Mouse (Mus musculus): ENCODE measurements around the gene Zmym2.

The Zmym2 gene

DNA sequence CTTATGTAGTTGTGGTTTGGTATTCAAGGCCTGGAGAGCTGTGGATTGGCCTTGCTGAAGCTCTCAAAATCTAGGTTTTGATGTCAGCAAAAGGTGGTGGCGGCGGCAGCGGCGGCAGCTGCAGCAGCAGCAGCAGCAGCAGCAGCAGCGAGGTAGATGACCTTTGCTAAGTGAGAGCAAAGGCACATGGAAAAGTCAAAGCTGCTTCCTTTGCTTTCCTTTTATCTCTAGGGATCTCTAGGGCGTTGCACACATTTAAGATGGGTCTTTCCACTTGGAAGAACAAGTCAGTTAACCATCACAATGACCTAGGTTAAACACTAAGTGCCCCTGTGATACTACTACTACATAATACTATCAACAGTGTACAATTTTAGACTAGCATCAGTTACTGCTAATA lies 49.0 kb downstream of the Zmym2 start:
- no peak for DNase-seq

DNA sequence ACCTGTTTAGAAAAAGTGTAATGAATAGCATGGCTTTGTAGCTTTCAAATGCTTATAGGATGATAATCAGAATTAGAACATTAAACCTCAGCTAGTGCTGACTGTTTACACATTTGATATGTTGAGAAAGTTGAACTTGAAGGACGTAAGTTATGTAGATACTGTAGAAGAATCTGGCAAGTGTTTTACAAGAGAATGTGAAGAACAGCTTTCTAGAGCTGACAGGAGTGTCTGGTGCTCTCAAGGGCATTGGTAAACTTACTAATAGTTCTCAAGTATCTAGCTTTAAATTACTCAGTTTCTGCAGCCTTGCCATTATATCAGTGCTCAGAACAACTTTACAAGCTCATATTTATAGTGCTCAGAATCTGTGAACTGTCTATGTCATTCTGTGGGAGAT lies 53.5 kb downstream of the Zmym2 start:
- no peak for DNase-seq

GRCm38 (mm10) chr14:56952928-56953327 lies 66.5 kb downstream of the Zmym2 start:
- no peak for DNase-seq

GRCm38 (mm10) chr14:56954393-56954792 lies 67.9 kb downstream of the Zmym2 start:
- DNase-seq: no peak

DNA sequence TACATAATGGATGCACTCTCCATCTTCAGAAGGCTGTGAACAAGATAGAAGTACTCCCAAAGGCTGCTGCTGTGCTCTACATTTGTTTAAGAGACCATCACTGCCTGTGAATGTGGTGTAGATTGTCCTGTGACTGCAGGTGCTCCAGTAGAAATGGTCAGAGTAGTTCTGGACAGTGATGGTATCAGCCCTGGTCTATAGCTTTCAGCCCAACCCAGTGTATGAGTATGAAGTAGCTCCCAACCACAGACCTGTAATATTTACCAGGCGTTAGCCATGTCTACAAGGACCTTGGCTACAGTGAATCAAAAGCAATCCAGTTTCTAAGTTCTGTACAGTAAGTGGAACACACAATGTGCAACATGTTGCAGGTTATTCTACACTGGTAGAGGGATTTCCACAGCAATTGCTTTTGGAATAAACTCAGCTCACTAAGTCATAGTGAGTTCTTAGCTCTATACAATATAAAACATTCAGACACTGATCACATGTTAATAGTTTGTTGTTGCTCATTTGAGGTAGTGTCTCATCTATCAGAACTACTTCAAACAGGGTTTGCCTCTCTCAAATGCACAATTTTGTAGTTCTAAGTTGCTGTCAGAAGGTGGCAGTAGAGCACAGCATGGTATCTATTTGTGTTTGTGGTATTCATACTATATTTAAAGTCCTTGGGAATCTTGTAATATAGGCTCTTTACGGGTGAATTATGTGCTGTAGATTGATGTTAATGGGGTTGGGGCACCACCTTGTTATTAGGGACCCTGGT lies 77.7 kb downstream of the Zmym2 start:
- DNase-seq: peak; percentile 47 to 65

DNA sequence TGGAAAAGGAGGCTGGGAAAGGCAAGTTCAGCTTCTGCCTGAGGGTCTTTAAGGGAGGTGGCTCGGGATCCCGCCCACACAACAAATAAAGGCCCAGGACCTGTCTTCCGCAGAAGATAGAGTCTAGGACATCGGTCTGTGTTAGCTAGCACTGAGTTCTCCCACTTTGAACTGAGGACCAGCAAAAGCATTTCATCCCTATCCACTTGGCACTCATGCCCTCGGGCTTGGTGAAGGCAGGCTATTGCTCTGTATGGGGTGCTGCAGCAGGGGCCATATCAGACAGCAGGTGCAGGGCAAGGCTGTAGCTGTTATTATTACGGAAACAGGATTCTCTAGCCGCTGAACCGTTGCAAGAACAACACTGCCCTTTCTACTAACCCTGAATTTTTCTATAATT lies 83.2 kb downstream of the Zmym2 start:
- no peak for DNase-seq

GRCm38 (mm10) chr14:56970160-56970559 lies 83.7 kb downstream of the Zmym2 start:
- DNase-seq: no peak

DNA sequence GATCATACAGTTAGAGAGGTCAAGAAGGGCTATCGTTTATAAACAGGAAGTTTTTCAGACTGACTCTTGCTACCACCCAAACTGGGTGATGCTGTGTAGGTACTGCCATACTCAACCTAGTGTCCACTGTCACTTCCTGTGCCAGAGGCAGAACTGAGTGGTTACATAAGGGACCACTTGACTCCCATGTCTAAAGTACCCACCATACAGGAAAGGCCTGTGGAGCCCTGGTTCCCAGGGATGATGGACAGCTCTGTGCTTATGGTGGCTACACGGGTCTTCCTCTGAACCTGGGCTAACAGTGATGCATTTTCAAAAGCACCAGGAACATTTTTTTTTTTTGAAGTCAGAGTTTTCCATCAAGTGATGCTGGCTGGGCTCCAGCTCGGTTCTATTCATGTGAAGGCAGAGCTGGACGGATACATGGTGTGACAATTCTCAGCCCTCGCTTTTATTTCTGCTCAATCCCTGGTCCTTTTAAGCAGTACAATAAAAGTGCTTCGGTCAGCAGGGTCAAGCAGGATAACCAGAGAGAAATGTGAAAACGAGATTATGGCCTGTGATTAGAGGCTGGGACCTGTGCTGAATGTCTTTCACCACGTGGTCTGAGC lies 91.7 kb downstream of the Zmym2 start:
- DNase-seq: peak in 1 of 2 experiments; percentile 14

DNA sequence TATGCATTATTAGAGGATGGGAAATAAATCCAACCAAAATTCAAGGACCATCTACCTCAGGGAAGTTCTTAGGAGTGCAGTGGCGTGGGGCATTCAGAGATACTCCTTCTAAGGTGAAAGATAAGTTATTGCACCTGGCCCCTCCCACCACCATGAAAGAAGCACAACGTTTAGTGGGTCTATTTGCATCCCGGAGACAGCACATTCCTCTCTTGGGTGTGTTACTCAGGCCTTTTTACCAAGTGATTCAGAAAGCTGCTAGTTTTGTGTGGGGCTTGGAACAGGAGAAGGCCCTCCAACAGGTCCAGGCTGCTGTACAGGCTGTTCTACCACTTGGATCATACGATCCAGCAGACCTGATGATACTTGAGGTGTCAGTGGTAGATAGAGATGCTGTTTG lies 102.2 kb downstream of the Zmym2 start:
- DNase-seq: no peak

Data from cerebellum, postnatal 10 days (tissue).